Mouse (Mus musculus) neutrophil, adult 5-6 weeks (primary cell): ENCODE measurements at regions not wholly inside any gene's neighbourhood (a gene's known extent, or its start where the extent isn't known, plus 50 kb on each side); places are given as distances from the start of the nearest gene placed in this dataset.
"Not testable (repeated sequence)": the region's sequence is repeated elsewhere in the genome, so short reads cannot be mapped to it uniquely, and the experiment has no call there.

Experiments used
- ATAC-seq: fragments of 151-379, 151-347 bp; 2 replicates; pipeline ENCODE4 v1.8.0; 2017; ENCODE audit warnings: mild to moderate bottlenecking, moderate TSS enrichment; ENCODE audit not compliant: insufficient number of reproducible peaks, poor library complexity, low FRiP score, severe bottlenecking; ENCODE audit errors: extremely low read depth

DNA sequence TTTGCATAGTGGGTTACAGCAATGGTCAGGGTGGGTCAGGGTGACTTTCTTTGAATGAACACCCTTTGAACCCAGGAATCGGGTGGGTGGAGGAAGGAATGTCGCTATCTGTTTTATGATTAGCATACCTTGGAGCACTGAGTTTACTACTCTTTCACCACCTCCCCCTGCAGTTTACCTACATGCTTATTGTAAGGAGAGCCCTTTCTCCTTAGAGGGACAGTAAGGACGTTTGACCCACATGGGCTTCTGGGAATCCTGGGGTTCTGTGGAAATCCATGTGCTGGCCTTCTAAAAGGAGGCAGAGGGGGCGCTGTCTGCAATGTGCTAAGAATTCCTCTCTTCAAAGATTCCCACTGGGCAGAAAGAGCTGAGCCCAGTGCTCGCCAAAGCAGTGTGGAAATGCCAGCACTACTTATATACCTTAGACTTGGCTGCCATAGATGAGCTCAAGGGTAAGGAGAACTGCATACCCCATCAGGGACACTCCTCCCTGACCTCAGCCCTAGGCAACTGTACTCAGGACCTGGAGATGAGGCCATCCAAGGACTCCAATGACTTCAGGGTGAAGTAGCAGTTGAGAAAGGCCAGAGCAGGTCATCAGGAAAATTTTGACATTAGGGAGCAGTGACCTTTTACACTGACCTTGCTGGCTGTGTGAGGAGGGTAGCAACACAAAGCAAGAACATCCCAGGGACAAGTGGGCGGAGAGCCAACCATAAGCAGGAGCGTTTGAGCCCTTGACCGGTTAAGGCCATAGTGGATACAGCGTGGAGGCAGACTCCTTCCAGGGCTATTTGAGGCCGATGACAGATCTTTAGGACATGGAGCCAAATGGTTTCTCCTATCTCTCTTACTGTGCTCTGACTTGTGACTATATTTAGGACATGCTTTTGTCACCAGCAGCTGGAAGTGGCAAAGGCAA lies 133.2 kb downstream of the Tcp10c start:
- no peak for ATAC-seq

GRCm38 (mm10) chr17:13488608-13489324 lies 134.4 kb downstream of the Tcp10c start:
- ATAC-seq, result no peak

DNA sequence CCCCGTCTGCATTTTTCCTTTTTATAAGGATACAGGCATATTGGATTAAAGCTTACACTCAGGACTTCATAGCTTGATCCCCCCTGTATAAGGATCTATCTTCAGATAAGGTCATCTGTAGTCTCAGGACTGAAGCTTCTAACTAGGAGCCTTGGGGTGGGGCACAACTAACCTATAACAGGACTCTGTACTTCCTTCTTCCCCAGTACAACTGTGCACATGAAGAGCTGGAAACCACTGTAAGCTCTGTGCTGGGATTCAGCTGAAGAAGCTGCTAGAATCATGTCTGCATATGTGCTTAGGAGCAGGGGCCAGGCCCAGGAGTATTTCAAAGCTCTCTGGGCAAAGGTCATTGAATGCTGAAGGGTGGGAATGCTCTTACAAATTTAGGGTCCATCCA lies 137.9 kb downstream of the Tcp10c start:
- not testable (repeated sequence) for ATAC-seq

DNA sequence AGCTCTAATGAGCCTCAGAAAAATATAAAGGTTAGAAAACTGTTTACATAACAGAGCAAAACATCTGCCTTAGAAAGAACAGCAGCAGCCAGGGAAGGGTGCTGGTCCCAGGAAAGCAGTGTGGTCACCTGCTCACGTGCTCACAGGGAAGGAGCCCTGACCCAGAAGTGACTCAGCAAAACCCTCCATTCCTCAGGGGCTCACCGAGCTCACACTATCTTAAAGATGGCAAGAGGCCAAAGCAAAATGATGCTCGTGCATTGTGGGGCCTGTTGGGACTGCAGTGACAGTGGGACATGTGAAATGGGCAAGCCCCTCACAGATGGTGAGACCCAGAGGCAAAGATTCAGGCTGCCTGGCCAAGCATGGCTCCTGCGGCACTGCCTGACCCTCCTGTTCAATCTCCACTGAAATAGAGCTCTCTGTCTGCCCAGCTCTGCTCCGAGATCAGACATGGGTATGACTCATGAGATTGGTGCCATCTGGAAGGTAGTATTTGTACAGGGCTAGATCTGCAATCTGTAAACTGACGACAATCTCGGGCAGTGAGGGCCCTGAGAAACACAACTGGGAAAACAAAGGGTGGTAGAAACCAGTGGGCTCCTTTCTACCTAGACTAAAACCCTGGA lies 138.4 kb downstream of the Tcp10c start:
- ATAC-seq, result not testable (repeated sequence)

DNA sequence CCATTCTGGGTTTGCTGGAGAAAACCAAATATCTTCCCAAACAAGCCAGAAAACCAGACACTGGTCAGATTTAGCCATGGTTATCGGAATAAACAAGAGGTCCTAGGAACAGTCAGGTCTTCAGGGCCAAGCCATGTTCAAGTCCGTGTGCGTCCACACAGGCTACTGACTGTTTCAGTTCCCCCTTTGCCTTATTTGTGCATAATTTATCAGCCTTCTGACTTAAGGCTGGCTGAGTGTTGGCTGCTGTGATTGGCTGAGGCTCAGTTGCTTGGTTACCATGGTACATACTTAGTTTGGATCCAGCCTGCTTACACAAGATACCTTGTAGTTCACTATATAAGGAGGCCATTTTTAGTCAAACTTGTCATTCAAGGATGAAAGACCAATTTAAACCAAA lies 139.5 kb downstream of the Tcp10c start:
- ATAC-seq, result peak; percentile 37; the same call in 1 of the 2 replicates

GRCm38 (mm10) chr17:13494475-13494874 lies 140.1 kb downstream of the Tcp10c start:
- ATAC-seq, result not testable (repeated sequence)

- not testable (repeated sequence) for ATAC-seq
Measured at GRCm38 (mm10) chr17:13504365-13504764, 150.0 kb downstream of the Tcp10c start.

DNA sequence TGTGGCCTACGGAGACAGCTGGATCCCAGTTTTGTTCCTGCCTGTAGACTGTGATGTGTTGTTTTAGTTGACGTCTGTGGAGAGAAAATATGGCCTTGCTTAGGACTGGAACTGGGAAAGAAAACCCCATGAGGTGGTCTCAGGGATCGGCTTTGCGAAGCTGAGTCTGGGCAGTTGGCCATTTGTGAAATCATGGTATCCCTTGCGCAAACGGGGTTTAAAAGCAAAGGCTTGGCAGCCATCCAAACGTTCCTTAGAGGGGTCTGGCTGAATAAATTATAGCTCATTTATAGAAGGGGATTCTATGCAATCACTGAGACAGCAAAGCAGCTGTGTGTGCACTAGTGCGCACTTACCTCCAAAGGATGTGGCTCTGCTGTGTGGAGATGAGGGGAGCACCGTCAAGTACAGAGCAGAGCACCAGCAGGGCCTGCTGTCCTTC lies 150.5 kb downstream of the Tcp10c start:
- ATAC-seq, result not testable (repeated sequence)

DNA sequence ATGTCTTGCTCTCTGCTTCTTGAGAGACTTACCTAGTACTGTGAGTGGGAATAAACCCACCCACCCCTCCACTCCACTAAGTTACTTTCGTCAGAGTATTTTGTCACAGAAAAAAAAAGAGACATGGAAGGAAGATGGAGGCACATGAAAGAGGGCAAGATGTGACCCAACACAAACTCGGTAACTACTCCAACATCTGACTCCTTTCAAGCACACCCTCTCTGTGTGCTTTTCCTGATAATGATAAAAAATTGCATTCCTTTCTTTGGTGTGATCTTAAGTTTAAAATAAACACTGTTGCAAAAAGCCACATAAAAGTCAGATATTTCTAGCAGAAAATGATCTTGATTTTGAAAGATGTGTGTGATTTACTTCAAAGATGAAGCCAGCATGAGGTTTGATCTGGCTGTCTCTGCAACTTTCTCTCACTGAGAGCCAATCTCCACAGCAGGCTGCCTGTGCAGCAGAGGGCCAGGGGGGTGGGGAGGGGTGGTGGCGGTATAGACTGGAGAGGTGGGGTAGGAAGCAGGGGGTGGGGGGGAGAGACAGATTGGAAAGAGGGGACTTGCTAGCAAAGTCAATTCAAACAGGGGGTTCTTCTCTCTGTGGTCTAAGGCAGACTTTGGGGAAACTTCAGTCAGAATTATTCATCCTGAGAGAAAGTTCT lies 153.2 kb downstream of the Tcp10c start:
- not testable (repeated sequence) for ATAC-seq

- ATAC-seq, result not testable (repeated sequence)
Measured at GRCm38 (mm10) chr17:13519409-13520201, 165.2 kb downstream of the Tcp10c start.

DNA sequence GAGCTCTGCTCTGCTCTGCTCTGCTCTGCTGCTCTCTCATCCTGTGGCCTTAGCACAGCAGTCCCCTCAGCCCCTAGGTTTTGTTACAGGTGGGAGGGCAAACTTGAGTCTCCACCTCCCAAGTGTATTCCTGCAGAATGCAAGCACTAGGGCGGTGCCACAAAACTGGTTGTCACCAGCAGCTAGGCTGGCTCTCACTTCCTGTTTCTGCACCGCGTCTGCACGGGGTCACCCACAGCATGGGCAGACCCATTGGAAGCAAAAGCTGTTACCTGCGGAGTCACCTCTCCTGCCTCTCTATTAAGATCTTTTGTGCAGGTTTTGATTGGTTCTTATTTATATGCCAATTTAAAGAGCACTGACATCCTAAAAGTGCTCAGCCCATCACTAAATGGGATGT lies 178.2 kb downstream of the Tcp10c start:
- peak; percentile 49; the same call in 1 of the 2 replicates for ATAC-seq

GRCm38 (mm10) chr17:13540446-13541241 lies 186.3 kb downstream of the Tcp10c start:
- no peak for ATAC-seq

DNA sequence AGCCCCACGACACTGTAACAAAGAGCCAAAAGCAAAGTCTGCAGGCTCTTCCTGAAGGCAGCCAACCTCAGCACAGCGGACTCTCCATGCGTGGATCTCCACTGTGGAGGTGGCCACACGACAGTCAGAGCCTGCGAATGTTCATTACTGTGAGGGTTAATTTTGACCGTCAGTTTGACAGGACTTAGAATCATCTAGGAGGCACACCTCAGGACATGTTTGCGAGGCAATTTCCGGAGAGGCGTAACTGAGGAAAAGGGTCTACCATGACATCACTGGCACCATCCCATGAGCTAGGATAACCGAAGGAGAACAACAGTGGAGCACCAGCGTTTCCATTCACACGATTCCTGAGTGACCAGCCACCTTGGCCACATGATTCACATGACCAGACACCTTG lies 186.9 kb downstream of the Tcp10c start:
- ATAC-seq, result no peak

GRCm38 (mm10) chr17:13542261-13542660 lies 187.9 kb downstream of the Tcp10c start:
- peak; percentile 11; the same call in 1 of the 2 replicates for ATAC-seq

DNA sequence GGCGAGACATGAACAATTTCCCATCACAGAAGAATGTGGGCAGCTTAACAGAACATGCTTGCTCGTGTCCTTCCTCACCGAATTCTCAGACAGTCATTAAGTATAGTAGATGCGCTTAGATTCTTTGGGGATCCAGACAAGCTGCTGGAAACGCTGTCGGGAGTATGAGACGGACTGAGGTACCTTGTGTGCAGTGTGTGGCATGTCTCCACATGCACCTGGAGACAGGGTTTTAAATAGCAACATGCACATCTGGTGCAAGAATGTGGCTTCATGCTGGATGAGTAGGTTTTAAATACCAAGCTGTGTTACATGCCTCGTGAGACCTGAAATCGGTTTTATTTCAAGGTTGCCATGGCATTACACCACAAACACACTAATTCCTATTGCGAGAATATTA lies 188.5 kb downstream of the Tcp10c start:
- ATAC-seq, result no peak

DNA sequence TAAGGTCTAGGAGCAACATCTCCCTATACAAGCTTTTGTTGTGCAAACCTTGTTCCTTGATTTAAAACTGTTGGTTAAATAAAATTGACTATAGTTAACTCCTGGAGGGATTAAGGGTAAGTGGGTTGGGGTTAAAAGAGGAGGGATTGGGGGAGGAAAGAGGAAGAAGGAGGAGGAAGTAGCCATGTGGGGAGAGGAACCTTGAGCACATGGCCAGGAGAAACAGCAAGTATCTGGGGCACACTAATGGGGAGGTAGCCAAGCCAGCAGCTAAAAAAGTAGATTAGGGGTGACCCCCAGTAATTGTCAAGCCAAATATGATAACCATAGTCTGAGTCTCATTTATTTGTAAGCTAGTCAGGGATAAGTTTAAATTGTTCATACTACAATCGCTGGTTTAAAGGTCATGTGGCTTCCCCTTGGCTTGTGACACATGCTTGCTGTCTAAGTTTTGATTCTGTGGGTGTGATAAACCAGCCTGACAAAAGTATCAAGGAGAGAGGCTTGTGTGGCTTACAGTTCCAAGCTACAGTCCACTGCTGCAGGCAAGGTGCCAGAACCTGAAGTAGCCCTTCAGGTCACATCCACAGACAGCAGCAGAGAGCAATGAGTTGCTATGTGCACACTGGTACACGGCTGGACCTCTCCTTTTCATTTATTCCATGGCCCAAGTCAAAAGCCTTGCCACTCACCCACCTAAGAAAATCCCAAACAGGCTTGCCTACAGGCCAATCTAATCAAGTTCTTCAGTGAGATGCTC lies 189.8 kb downstream of the Tcp10c start:
- ATAC-seq, result no peak

DNA sequence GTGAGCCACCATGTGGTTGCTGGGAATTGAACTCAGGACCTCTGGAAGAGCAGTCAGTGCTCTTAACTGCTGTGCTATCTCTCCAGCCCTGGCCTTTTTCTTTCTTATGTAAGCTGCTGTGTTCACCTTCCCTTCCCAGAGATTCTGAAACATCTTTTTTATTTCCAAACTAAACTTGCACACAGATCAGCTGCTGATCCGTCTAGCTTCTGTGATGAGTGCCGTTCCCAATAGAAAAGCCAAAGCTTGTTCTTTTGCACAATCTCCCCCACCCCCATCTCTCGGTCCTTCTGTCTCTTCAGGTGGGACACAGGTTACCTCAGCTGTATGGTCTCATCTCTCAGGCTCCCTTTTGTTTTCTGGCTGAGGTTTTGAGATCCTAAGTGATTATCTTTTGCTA lies 191.9 kb downstream of the Tcp10c start:
- ATAC-seq, result no peak
